Mouse (Mus musculus): ENCODE measurements around the gene Mbtps2.

- no peak for TF ChIP-seq CTCF (IDR thresholded peaks at IDR 0.05; ENCODE audit: low read depth)
- TF ChIP-seq EP300 (optimal IDR thresholded peaks at IDR 0.05) = no peak
Observed at GRCm38 (mm10) chrX:157597585-157598185, 830 bp downstream of the Mbtps2 start.

Data from stomach, postnatal 0 days (tissue).